Mouse (Mus musculus) megakaryocyte, embryonic 14.5 days (primary cell): ENCODE measurements around the gene Scarb1. TPM values are rescaled to one million over a fixed set of nuclear protein-coding genes. Genes with fewer than 3 reads are reported as not detected.

Source experiments
- H3K27me3 ChIP-seq: replicated peaks from 2 replicates; pipeline ENCODE3; 2012; ENCODE audit warnings: inconsistent platforms
- H3K36me3 ChIP-seq: replicated peaks from 2 replicates; pipeline ENCODE3; 2012; ENCODE audit warnings: low read length, inconsistent platforms, mixed read lengths
- H3K4me1 ChIP-seq: 2 replicates; pipeline ENCODE4 v1.6.1; 2012; ENCODE audit warnings: inconsistent platforms
- H3K4me3 ChIP-seq: replicated peaks from 2 replicates; pipeline ENCODE3; 2012; ENCODE audit warnings: moderate library complexity, mild to moderate bottlenecking, inconsistent platforms
- H3K9me3 ChIP-seq: 2 replicates; pipeline ENCODE4 v1.6.1; 2012; ENCODE audit warnings: inconsistent platforms
- FLI1 ChIP-seq: IDR thresholded peaks from 2 replicates; pipeline ENCODE4 v1.6.1; 2012; ENCODE audit warnings: low read length, inconsistent platforms, mixed read lengths
- GATA1 ChIP-seq: IDR thresholded peaks from 3 replicates; pipeline ENCODE4 v1.6.1; 2012; ENCODE audit warnings: mixed read lengths, low read length, inconsistent platforms, borderline replicate concordance
- polyA plus RNA-seq: library from polyadenylated mRNA; stranded (reverse); fragments of >175 nt; gene quantifications from 2 replicates; pipeline ENCODE4 v1.2.3, GENCODE M21; 2012; ENCODE audit warnings: low replicate concordance; ENCODE audit not compliant: insufficient read depth

Scarb1 gene
- polyA plus RNA-seq, 1 experiment = 138 TPM

DNA sequence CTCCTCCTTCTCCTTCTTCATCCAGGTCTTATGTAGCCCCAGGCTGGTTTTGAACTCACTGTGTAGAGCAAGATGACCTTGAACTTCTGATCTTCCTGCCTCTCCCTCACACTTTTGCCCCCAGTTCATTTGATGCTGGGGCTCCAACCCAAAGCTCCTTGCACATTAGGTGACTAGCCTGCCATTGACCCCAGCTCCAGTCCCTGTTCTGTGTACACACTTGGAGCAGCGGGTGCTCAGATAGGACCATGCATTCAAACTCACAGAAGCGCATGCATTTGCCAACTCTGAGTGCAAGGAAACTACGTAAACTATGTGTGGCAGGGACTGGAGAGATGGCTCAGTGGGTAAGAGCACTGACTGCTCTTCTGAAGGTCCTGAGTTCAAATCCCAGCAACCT is 66.1 kb downstream of the Scarb1 start:
- TF ChIP-seq FLI1 (no peak), GATA1 (no peak)

DNA sequence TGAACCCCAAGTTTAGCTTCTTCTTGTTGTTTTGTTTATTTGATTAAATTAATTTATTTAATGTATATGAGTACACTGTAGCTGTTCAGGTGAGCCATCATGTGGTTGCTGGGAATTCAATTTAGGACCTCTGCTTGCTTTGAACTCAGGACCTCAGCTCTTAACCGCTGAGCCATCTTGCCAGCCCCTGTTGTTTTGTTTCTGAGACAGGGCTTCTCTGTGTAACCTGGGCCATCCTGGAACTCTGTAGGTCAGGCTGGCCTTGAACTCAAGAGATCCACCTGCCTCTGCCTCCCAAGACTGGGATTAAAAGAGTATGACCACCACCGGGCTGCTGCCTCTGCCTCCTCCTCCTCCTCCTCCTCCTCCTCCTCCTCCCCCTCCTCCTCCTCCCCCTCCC is 66.7 kb downstream of the Scarb1 start:
- TF ChIP-seq FLI1 = no peak
- TF ChIP-seq GATA1 = no peak
- H3K9me3 ChIP-seq = peaks cover 4% of the 10 kb centered on the region; the same call in 1 of the 2 replicates
- peaks cover 5% of the 10 kb centered on the region for H3K27me3 ChIP-seq
- peaks cover 93% of the 10 kb centered on the region for H3K4me1 ChIP-seq
- peaks cover 38% of the 10 kb centered on the region for H3K36me3 ChIP-seq
- peak overlapping the region; percentile 87 for H3K4me3 ChIP-seq

More for the DNA sequence above, 66.1 kb downstream of the Scarb1 start:
- peaks cover 95% of the 10 kb centered on the region for H3K4me1 ChIP-seq
- peaks cover 2% of the 10 kb centered on the region for H3K27me3 ChIP-seq
- H3K36me3 ChIP-seq = peaks cover 44% of the 10 kb centered on the region
- peaks cover 2% of the 10 kb centered on the region; the same call in 1 of the 2 replicates for H3K9me3 ChIP-seq
- peak overlapping the region; percentile 81 for H3K4me3 ChIP-seq

DNA sequence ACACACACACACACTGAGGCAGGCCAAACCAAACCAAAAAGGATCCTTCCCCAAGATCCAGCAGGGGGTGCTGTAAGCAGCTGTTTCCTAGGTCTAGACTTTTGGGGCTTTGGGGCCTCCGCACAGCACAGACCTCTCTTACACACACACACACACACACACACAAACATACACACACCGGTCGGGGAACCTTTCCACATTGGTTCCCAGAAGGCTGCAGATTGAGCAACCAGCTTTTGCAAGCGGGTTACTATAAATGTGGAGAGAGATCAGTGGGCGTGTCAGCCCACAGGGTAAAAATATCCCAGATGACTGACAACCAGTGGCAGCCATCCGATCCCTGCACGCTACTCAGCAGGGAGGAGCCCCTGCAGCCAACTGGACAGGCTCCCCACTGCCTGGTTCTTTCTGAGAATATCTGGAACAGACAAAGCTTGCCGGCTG is 67.2 kb downstream of the Scarb1 start:
- H3K4me1 ChIP-seq = peaks cover 92% of the 10 kb centered on the region
- peak overlapping the region; percentile 87 for H3K4me3 ChIP-seq
- peaks cover 33% of the 10 kb centered on the region for H3K36me3 ChIP-seq
- peaks cover 10% of the 10 kb centered on the region for H3K27me3 ChIP-seq
- TF ChIP-seq FLI1 = no peak
- no peak for TF ChIP-seq GATA1
- peaks cover 4% of the 10 kb centered on the region; the same call in 1 of the 2 replicates for H3K9me3 ChIP-seq

DNA sequence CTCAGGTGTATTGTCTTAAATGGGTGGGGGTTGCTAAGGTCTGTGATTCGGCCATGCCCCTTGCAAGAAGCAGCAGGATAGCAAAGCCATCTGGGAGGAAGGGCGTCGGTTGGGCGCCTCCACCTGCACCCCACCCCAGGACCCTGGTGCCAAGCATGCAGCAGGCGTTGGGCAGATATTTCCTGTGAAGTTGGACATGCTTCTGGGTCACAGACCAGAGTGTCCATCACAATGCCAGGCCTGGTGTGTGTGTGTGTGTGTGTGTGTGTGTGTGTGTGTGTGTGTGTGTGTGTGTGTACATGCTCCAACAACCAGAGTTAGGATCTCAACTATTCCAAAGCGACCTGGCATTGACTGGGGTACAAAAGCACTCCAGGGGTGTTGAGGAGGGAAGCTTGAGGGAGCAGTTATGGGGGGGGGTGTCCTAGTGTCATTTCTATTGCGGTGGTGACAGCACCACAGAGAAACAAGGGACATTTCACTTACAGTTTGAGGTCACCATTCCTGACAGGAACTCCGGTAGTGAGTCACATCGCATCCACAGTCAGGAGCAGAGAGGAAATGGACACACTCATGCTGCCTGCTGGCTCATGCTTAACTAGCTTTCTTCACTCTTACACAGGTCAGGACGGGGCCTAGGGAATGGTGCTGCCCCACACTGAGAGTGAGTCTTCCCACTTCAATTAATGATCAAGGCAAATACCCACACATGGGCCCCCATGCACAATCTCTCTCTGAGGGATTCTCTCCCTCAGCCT is 68.5 kb downstream of the Scarb1 start:
- Histone ChIP-seq H3K4me1 (peaks cover 92% of the 10 kb centered on the region), H3K27me3 (peaks cover 13% of the 10 kb centered on the region), H3K4me3 (peak overlapping the region; percentile 81), H3K36me3 (peaks cover 22% of the 10 kb centered on the region), H3K9me3 (peaks cover 4% of the 10 kb centered on the region; the same call in 1 of the 2 replicates)
- TF ChIP-seq GATA1 (no peak), FLI1 (no peak)

DNA sequence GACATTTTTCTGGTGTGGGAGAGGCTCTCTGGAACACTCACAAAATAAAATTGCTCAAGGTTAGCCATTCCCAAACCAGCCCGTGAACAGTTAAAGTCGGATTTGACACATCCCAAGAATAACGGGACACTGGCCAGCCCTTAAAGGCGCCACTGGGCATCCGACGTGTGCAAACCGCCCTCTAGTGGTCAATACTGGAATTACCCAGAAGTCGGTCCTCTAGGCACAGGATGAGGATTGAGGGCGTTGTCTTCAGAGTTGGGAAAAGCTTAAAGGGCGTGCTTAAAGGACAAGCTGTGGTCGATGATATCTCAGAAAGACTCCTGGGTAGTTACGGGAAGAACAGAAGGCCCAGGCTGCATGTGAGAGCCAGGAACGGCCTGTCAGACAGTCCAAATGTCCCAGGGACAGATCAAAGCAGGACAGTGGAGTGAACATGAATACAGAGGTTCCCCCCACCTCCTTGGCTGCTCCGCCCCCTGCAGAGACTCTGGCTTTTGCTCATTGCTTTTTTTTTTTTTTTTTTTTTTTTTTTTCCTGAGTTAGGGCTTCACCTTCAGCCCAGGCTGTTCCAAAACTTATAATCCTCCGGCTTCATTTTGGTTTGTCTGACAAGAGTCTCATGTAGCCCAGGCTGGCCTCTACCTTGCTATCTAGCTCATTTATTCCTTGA is 69.2 kb downstream of the Scarb1 start:
- Histone ChIP-seq H3K4me1 (peaks cover 91% of the 10 kb centered on the region), H3K27me3 (peaks cover 19% of the 10 kb centered on the region), H3K36me3 (peaks cover 14% of the 10 kb centered on the region), H3K9me3 (peaks cover 4% of the 10 kb centered on the region; the same call in 1 of the 2 replicates), H3K4me3 (peak overlapping the region; percentile 80)
- TF ChIP-seq GATA1 = no peak
- TF ChIP-seq FLI1 = no peak

DNA sequence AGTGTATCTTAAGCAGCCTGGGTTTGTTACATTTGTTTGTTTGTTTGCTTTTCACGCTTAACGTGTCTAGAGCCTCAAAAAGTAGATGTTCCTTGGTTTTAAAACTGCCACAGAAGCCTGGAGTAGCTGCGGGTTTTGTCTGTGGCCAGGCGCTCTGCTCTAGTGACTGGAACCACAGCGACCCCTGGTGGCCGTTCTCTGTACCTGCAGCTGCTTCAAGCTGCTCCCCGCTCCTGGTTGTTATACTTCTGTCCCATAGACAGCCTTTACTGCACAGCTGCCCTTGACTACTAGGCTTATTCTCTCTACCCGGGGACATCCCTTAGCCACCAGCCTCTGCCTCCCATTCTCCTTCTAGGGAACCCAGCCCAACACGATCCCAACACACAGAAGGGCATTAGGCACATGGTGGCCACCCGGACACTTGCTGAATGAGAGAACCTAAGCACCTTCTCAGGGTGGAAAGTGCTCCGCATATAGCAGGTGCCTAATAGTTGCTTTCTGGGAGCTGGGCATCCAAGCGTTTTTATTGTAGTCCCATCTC is 70.2 kb downstream of the Scarb1 start:
- no peak for TF ChIP-seq GATA1
- no peak for TF ChIP-seq FLI1
- Histone ChIP-seq H3K9me3 (peaks cover 6% of the 10 kb centered on the region), H3K27me3 (peaks cover 28% of the 10 kb centered on the region), H3K36me3 (peaks cover 5% of the 10 kb centered on the region), H3K4me1 (peaks cover 84% of the 10 kb centered on the region), H3K4me3 (peak overlapping the region; percentile 79)

DNA sequence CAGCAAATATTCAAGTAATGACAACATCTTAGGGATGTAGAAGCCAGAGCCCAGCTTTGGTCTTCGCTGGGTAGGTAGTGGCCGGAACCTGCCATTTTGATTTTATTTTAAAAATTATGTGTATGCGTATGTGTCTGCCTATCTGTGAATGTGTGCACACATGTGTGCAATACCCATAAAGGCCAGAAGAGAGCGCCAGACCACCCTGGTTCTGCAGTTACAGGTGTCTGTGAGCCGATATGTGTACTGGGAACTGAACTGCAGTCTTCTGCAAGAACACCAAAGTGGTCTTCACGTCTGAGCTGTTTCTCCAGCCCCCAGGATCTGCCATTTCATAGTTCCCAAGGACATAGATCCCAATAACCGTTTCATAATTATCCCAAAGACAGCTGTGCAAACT is 71.1 kb downstream of the Scarb1 start:
- peaks cover 36% of the 10 kb centered on the region for H3K27me3 ChIP-seq
- H3K9me3 ChIP-seq = peaks cover 13% of the 10 kb centered on the region
- peaks cover 79% of the 10 kb centered on the region for H3K4me1 ChIP-seq
- no peaks in the 10 kb centered on the region for H3K36me3 ChIP-seq
- TF ChIP-seq GATA1 (no peak), FLI1 (no peak)
- H3K4me3 ChIP-seq = no peak overlapping the region

DNA sequence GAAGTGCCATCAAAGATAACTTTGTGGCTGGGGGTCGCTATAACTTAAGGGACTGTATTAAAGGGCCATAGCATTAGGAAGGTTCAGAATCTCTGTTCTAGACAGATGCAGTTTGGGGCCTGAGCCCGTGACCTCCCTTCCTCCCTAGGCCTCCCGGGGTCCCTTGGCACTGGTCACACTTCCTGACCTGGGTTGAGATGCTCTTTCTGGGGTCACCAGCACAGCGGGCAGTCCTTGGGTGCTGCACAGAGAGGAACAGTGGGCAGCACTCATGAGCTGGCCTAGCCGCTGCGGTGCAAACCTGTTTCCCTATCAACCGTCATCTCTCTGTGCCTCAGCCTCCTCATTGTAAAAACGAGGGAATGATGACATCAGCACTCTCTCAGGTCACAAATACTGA is 71.5 kb downstream of the Scarb1 start:
- TF ChIP-seq FLI1 = no peak
- TF ChIP-seq GATA1 = no peak
- peaks cover 79% of the 10 kb centered on the region for H3K4me1 ChIP-seq

DNA sequence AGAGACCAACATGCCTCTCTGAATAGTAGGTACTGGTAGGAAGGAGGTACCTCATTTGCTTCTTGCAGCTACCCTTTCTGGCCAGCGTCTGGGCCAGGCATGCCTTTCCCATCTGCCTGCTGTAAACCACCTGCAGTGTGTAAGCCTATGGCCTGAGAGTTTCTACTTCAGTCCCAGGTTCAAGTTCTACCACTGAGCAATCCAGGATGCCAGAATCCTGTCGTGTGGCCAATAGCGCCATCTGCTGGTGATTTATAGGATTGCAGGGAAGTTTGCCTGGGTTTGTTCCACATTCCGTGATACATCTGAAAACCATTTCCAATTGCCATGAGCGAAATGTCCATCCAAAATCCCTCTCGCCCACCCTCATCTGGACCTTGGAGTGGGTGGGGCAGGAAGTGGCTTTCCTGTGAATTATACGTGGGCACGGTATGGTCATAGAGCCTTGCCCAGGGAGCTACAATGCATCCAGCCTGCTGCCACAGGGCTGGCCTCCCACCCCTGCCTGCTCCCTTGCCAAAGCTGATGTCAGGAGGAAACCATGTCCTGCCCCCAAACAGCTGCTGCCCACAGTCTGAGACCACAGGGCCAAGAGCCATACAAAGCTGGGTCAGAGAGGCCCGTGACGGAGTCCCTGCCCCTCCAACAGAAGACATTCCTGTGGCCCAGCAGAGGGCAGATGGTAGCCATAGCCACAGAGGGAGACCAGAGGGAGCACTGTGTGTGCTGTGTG is 72.7 kb downstream of the Scarb1 start:
- peaks cover 45% of the 10 kb centered on the region for H3K27me3 ChIP-seq
- H3K36me3 ChIP-seq = no peaks in the 10 kb centered on the region
- H3K4me3 ChIP-seq = peak overlapping the region; percentile 82
- peaks cover 67% of the 10 kb centered on the region for H3K4me1 ChIP-seq
- peaks cover 16% of the 10 kb centered on the region for H3K9me3 ChIP-seq
- TF ChIP-seq FLI1 = no peak
- no peak for TF ChIP-seq GATA1

More for the DNA sequence above, 71.5 kb downstream of the Scarb1 start:
- Histone ChIP-seq H3K9me3 (peaks cover 14% of the 10 kb centered on the region), H3K27me3 (peaks cover 41% of the 10 kb centered on the region), H3K36me3 (no peaks in the 10 kb centered on the region), H3K4me3 (no peak overlapping the region)
